Mouse (Mus musculus) ES-Bruce4 (cell line): ENCODE data around the gene Actn4. TPM values are rescaled to one million over a fixed set of nuclear protein-coding genes. Genes with fewer than 3 reads are reported as not detected.

ENCODE experiments used
- H3K27ac ChIP-seq: 2 replicates; pipeline ENCODE4 v1.5.1; 2012; ENCODE audit warnings: low read length, inconsistent platforms; ENCODE audit not compliant: insufficient read depth
- H3K27me3 ChIP-seq: 2 replicates; pipeline ENCODE4 v1.6.1; 2012; ENCODE audit warnings: mild to moderate bottlenecking, low read length, inconsistent platforms; ENCODE audit not compliant: control insufficient read depth, poor library complexity, insufficient read depth, severe bottlenecking
- H3K36me3 ChIP-seq: 2 replicates; pipeline ENCODE4 v1.6.1; 2012; ENCODE audit warnings: inconsistent platforms, mild to moderate bottlenecking, low read length, moderate library complexity; ENCODE audit not compliant: control insufficient read depth, poor library complexity, insufficient read depth, severe bottlenecking
- H3K4me1 ChIP-seq: one replicate; pipeline ENCODE4 v1.8.1; 2011; ENCODE audit warnings: low read length; ENCODE audit not compliant: control insufficient read depth, insufficient read depth
- H3K4me3 ChIP-seq: 2 replicates; pipeline ENCODE4 v1.5.1; 2011; ENCODE audit warnings: low read depth, mild to moderate bottlenecking, low read length
- H3K9ac ChIP-seq: 2 replicates; pipeline ENCODE4 v1.6.1; 2012; ENCODE audit warnings: low read depth, mild to moderate bottlenecking, inconsistent platforms; ENCODE audit not compliant: poor library complexity, severe bottlenecking
- H3K9me3 ChIP-seq: replicated peaks from 2 replicates; pipeline ENCODE4 v1.6.1; 2012; ENCODE audit warnings: mild to moderate bottlenecking, low read length, inconsistent platforms; ENCODE audit not compliant: control insufficient read depth, poor library complexity, insufficient read depth, severe bottlenecking
- CTCF ChIP-seq: IDR thresholded peaks from one replicate; pipeline ENCODE4 v1.8.1; 2011; ENCODE audit warnings: low read depth, low read length
- EP300 ChIP-seq: IDR thresholded peaks from 2 replicates; pipeline ENCODE4 v1.6.1; 2011; ENCODE audit warnings: low read depth, low read length; ENCODE audit not compliant: insufficient read depth
- POLR2A ChIP-seq: IDR thresholded peaks from one replicate; pipeline ENCODE4 v1.8.1; 2011; ENCODE audit warnings: low read length; ENCODE audit not compliant: insufficient read depth
- polyA plus RNA-seq: library from polyadenylated mRNA; stranded (reverse); fragments of >200 nt; gene quantifications from 2 replicates; pipeline ENCODE4 v1.2.4, GENCODE M21; 2011; ENCODE audit warnings: low read depth; ENCODE audit not compliant: missing spikeins, insufficient read depth, insufficient read length

Gene Actn4
- polyA plus RNA-seq, 1 experiment, result 318 TPM

- H3K27me3 ChIP-seq, result no peaks in the 10 kb centered on the region
- H3K9ac ChIP-seq, result no peak overlapping the region
- H3K4me1 ChIP-seq, result peaks cover 5% of the 10 kb centered on the region
- TF ChIP-seq EP300 (no peak), CTCF (no peak), POLR2A (no peak)
- H3K36me3 ChIP-seq, result peaks cover 7% of the 10 kb centered on the region
- H3K9me3 ChIP-seq, result no peaks in the 10 kb centered on the region
- H3K4me3 ChIP-seq, result no peak overlapping the region
- H3K27ac ChIP-seq, result 0 out of 2 replicates have a peak overlapping the region, but pooled peaks have one; percentile 85
Measured at GRCm38 (mm10) chr7:28983849-28984248, 21.7 kb upstream of the Actn4 start.

GRCm38 (mm10) chr7:28983141-28983564 lies 21.0 kb upstream of the Actn4 start:
- peaks cover 5% of the 10 kb centered on the region for H3K4me1 ChIP-seq
- peaks cover 14% of the 10 kb centered on the region for H3K36me3 ChIP-seq
- no peaks in the 10 kb centered on the region for H3K27me3 ChIP-seq
- no peak for TF ChIP-seq EP300
- TF ChIP-seq CTCF, result no peak
- no peak for TF ChIP-seq POLR2A
- no peaks in the 10 kb centered on the region for H3K9me3 ChIP-seq
- peak overlapping the region; percentile 67 for H3K9ac ChIP-seq
- peak overlapping the region; percentile 85 for H3K27ac ChIP-seq
- H3K4me3 ChIP-seq, result peak overlapping the region; percentile 93

- Histone ChIP-seq H3K9me3 (no peaks in the 10 kb centered on the region), H3K9ac (peak overlapping the region; percentile 67), H3K4me1 (peaks cover 5% of the 10 kb centered on the region), H3K36me3 (peaks cover 21% of the 10 kb centered on the region), H3K4me3 (peak overlapping the region; percentile 93), H3K27me3 (no peaks in the 10 kb centered on the region), H3K27ac (peak overlapping the region; percentile 85)
- TF ChIP-seq EP300 (no peak), POLR2A (no peak), CTCF (no peak)
Measured at GRCm38 (mm10) chr7:28982274-28983013, 20.3 kb upstream of the Actn4 start.

GRCm38 (mm10) chr7:28981651-28982273 lies 19.6 kb upstream of the Actn4 start, which contains the start of the genes Eif3k and Map4k1:
Eif3k (minus strand) TSS chr7:28981864.
Map4k1 (plus strand) TSS chr7:28982050.
- Histone ChIP-seq H3K9ac (peak within 1 kb of the TSS; percentile 81), H3K27ac (peak within 1 kb of the TSS; percentile 85), H3K9me3 (no peaks in the 10 kb centered on the region), H3K36me3 (peaks cover 28% of the 10 kb centered on the region), H3K4me1 (peaks cover 5% of the 10 kb centered on the region), H3K27me3 (no peaks in the 10 kb centered on the region), H3K4me3 (peak within 1 kb of the TSS; percentile 93)
- TF ChIP-seq EP300 (no peak), POLR2A (peak; percentile 82), CTCF (no peak)

- TF ChIP-seq POLR2A (no peak), CTCF (no peak), EP300 (no peak)
- H3K27me3 ChIP-seq, result no peaks in the 10 kb centered on the region
- peaks cover 2% of the 10 kb centered on the region for H3K4me1 ChIP-seq
- H3K4me3 ChIP-seq, result no peak overlapping the region
- H3K36me3 ChIP-seq, result peaks cover 45% of the 10 kb centered on the region
- no peak overlapping the region for H3K27ac ChIP-seq
- H3K9me3 ChIP-seq, result no peaks in the 10 kb centered on the region
- no peak overlapping the region for H3K9ac ChIP-seq
Measured at GRCm38 (mm10) chr7:28977556-28977955, 15.4 kb upstream of the Actn4 start.

GRCm38 (mm10) chr7:28973025-28973424 lies 10.9 kb upstream of the Actn4 start:
- no peak for TF ChIP-seq POLR2A
- TF ChIP-seq CTCF, result peak; percentile 46
- TF ChIP-seq EP300, result no peak
- peaks cover 25% of the 10 kb centered on the region for H3K4me1 ChIP-seq
- H3K9me3 ChIP-seq, result no peaks in the 10 kb centered on the region
- H3K27ac ChIP-seq, result no peak overlapping the region
- H3K9ac ChIP-seq, result no peak overlapping the region
- H3K36me3 ChIP-seq, result peaks cover 33% of the 10 kb centered on the region
- no peaks in the 10 kb centered on the region for H3K27me3 ChIP-seq
- no peak overlapping the region for H3K4me3 ChIP-seq
